Mouse (Mus musculus) E14TG2a.4 (cell line): Measurements from ENCODE around the gene Tet3.
"Not testable (repeated sequence)": the region's sequence is repeated elsewhere in the genome, so short reads cannot be mapped to it uniquely, and the experiment has no call there.

Experiments used
- H3K27me3 ChIP-seq: 2 replicates; pipeline ENCODE4 v1.6.1; 2014; ENCODE audit warnings: low read length, control low read depth; ENCODE audit not compliant: insufficient read depth
- H3K36me3 ChIP-seq: 2 replicates; pipeline ENCODE4 v1.6.1; 2014; ENCODE audit warnings: low read length, control low read depth; ENCODE audit not compliant: insufficient read depth
- H3K4me1 ChIP-seq: replicated peaks from 2 replicates; pipeline ENCODE4 v1.6.1; 2014; ENCODE audit warnings: low read depth, low read length, control low read depth
- H3K4me3 ChIP-seq: replicated peaks from 2 replicates; pipeline ENCODE4 v1.5.1; 2014; ENCODE audit warnings: mild to moderate bottlenecking, low read length
- H3K9me3 ChIP-seq: 2 replicates; pipeline ENCODE4 v1.6.1; 2014; ENCODE audit warnings: low read length, control low read depth
- CTCF ChIP-seq: conservative IDR thresholded peaks from 2 replicates; pipeline ENCODE4 v1.5.1; 2014; ENCODE audit warnings: low read length
- NANOG ChIP-seq: IDR thresholded peaks from 2 replicates; pipeline ENCODE4 v1.6.1; 2014; ENCODE audit warnings: borderline replicate concordance, low read length, mixed read lengths
- POU5F1 ChIP-seq: IDR thresholded peaks from 2 replicates; pipeline ENCODE4 v1.6.1; 2014; ENCODE audit warnings: low read length, borderline replicate concordance

Tet3 gene

GRCm38 (mm10) chr6:83351490-83352160 lies 107.3 kb downstream of the Tet3 start:
- H3K36me3 ChIP-seq = peaks cover 60% of the 10 kb centered on the region
- H3K4me3 ChIP-seq = no peak overlapping the region
- no peak for TF ChIP-seq NANOG
- no peak for TF ChIP-seq POU5F1
- no peak for TF ChIP-seq CTCF
- H3K27me3 ChIP-seq = no peaks in the 10 kb centered on the region
- peaks cover 38% of the 10 kb centered on the region for H3K4me1 ChIP-seq
- H3K9me3 ChIP-seq = no peaks in the 10 kb centered on the region

GRCm38 (mm10) chr6:83350851-83351405 lies 108.0 kb downstream of the Tet3 start:
- Histone ChIP-seq H3K27me3 (no peaks in the 10 kb centered on the region), H3K36me3 (peaks cover 57% of the 10 kb centered on the region), H3K9me3 (no peaks in the 10 kb centered on the region), H3K4me3 (no peak overlapping the region), H3K4me1 (peaks cover 36% of the 10 kb centered on the region)
- no peak for TF ChIP-seq NANOG
- no peak for TF ChIP-seq POU5F1
- no peak for TF ChIP-seq CTCF

- Histone ChIP-seq H3K27me3 (no peaks in the 10 kb centered on the region), H3K9me3 (no peaks in the 10 kb centered on the region), H3K36me3 (peaks cover 50% of the 10 kb centered on the region), H3K4me1 (peaks cover 31% of the 10 kb centered on the region), H3K4me3 (peak overlapping the region; percentile 89)
- TF ChIP-seq NANOG (no peak), POU5F1 (no peak), CTCF (no peak)
Observed at GRCm38 (mm10) chr6:83350172-83350571, 108.7 kb downstream of the Tet3 start.

GRCm38 (mm10) chr6:83349274-83349958 lies 109.5 kb downstream of the Tet3 start:
- Histone ChIP-seq H3K4me1 (peaks cover 27% of the 10 kb centered on the region), H3K9me3 (no peaks in the 10 kb centered on the region), H3K27me3 (no peaks in the 10 kb centered on the region), H3K4me3 (peak overlapping the region; percentile 89), H3K36me3 (peaks cover 42% of the 10 kb centered on the region)
- TF ChIP-seq POU5F1 (no peak), NANOG (no peak), CTCF (no peak)

GRCm38 (mm10) chr6:83348873-83349272 lies 110.0 kb downstream of the Tet3 start, which contains the start of gene Bola3:
Gene Bola3 (plus strand): TSS chr6:83349147.
- Histone ChIP-seq H3K4me3 (peak within 1 kb of the TSS; percentile 89), H3K4me1 (peaks cover 27% of the 10 kb centered on the region), H3K27me3 (no peaks in the 10 kb centered on the region), H3K36me3 (peaks cover 37% of the 10 kb centered on the region), H3K9me3 (no peaks in the 10 kb centered on the region)
- TF ChIP-seq CTCF (no peak), NANOG (no peak), POU5F1 (no peak)

- TF ChIP-seq NANOG = no peak
- no peaks in the 10 kb centered on the region for H3K27me3 ChIP-seq
- no peak overlapping the region for H3K4me3 ChIP-seq
Observed at GRCm38 (mm10) chr6:83347916-83348315, 111.0 kb downstream of the Tet3 start.

GRCm38 (mm10) chr6:83345285-83345684 lies 113.6 kb downstream of the Tet3 start:
- peaks cover 38% of the 10 kb centered on the region for H3K36me3 ChIP-seq
- peaks cover 16% of the 10 kb centered on the region for H3K4me1 ChIP-seq
- not testable (repeated sequence) for H3K9me3 ChIP-seq, H3K27me3 ChIP-seq, H3K4me3 ChIP-seq

More at GRCm38 (mm10) chr6:83347916-83348315, 111.0 kb downstream of the Tet3 start:
- H3K36me3 ChIP-seq = peaks cover 31% of the 10 kb centered on the region
- H3K9me3 ChIP-seq = no peaks in the 10 kb centered on the region
- peaks cover 27% of the 10 kb centered on the region for H3K4me1 ChIP-seq

GRCm38 (mm10) chr6:83342957-83343356 lies 115.9 kb downstream of the Tet3 start:
- no peaks in the 10 kb centered on the region; the same call in 1 of the 2 replicates for H3K4me1 ChIP-seq
- H3K9me3 ChIP-seq = no peaks in the 10 kb centered on the region
- peaks cover 61% of the 10 kb centered on the region for H3K36me3 ChIP-seq
- TF ChIP-seq NANOG (no peak), CTCF (no peak), POU5F1 (no peak)
- no peaks in the 10 kb centered on the region for H3K27me3 ChIP-seq
- H3K4me3 ChIP-seq = no peak overlapping the region

GRCm38 (mm10) chr6:83341387-83341786 lies 117.5 kb downstream of the Tet3 start:
- TF ChIP-seq NANOG (no peak), CTCF (no peak), POU5F1 (no peak)
- H3K4me3 ChIP-seq = no peak overlapping the region
- no peaks in the 10 kb centered on the region for H3K27me3 ChIP-seq
- no peaks in the 10 kb centered on the region for H3K9me3 ChIP-seq
- H3K4me1 ChIP-seq = no peaks in the 10 kb centered on the region
- H3K36me3 ChIP-seq = peaks cover 63% of the 10 kb centered on the region
